Mouse (Mus musculus): ENCODE measurements around the gene Hist1h4d. TPM values are rescaled to one million over a fixed set of nuclear protein-coding genes. Genes with fewer than 3 reads are reported as not detected.
"Not testable (repeated sequence)": the region's sequence is repeated elsewhere in the genome, so short reads cannot be mapped to it uniquely, and the experiment has no call there.

Gene Hist1h4d
- polyA plus RNA-seq, 1 experiment from 2014 or later = 109 TPM

- Histone ChIP-seq H3K9ac (replicated peaks) (peak within 1 kb of the TSS; percentile 72), H3K36me3 (no peaks in the 10 kb centered on the region), H3K4me1 (peaks cover 20% of the 10 kb centered on the region), H3K4me3 (peak within 1 kb of the TSS; percentile 45), H3K9me3 (no peaks in the 10 kb centered on the region), H3K27me3 (no peaks in the 10 kb centered on the region), H3K27ac (replicated peaks) (peak within 1 kb of the TSS; percentile 96), H3K4me2 (replicated peaks) (peak within 1 kb of the TSS; percentile 68)
- ATAC-seq (ENCODE audit: low FRiP score, low read depth) = peak; percentile 91
- 0% methylated on average over 18 of the region's 18 CpGs for WGBS
Observed at GRCm38 (mm10) chr13:23571022-23571503, 10.3 kb upstream of the Hist1h4d start, which contains the start of the genes Hist1h2ae and Hist1h2bg. Gene Hist1h2ae (minus strand): TSS chr13:23571220. Gene Hist1h2bg (plus strand): TSS chr13:23571396.

GRCm38 (mm10) chr13:23571504-23572217, 9.7 kb upstream of the Hist1h4d start:
- H3K36me3 ChIP-seq; H3K27me3 ChIP-seq; ATAC-seq (ENCODE audit: low FRiP score, low read depth); H3K9me3 ChIP-seq: not testable (repeated sequence)
- H3K4me1 ChIP-seq = peaks cover 26% of the 10 kb centered on the region
- peak overlapping the region; percentile 96 for H3K27ac ChIP-seq (replicated peaks)
- peak overlapping the region; percentile 72 for H3K9ac ChIP-seq (replicated peaks)
- H3K4me2 ChIP-seq (replicated peaks) = peak overlapping the region; percentile 68
- WGBS = under 1% methylated on average over 17 of the region's 34 CpGs
- peak overlapping the region; percentile 45 for H3K4me3 ChIP-seq

- H3K36me3 ChIP-seq = no peaks in the 10 kb centered on the region
- H3K4me3 ChIP-seq = peak overlapping the region; percentile 45
- no peak for ATAC-seq (ENCODE audit: low FRiP score, low read depth)
- 35% methylated on average over 2 of the region's 2 CpGs for WGBS
- H3K27ac ChIP-seq (replicated peaks) = peak overlapping the region; percentile 96
- peaks cover 32% of the 10 kb centered on the region for H3K4me1 ChIP-seq
- H3K27me3 ChIP-seq = no peaks in the 10 kb centered on the region
- no peaks in the 10 kb centered on the region for H3K9me3 ChIP-seq
- peak overlapping the region; percentile 72 for H3K9ac ChIP-seq (replicated peaks)
- peak overlapping the region; percentile 68 for H3K4me2 ChIP-seq (replicated peaks)
Observed at GRCm38 (mm10) chr13:23572218-23573033, 9.0 kb upstream of the Hist1h4d start.

GRCm38 (mm10) chr13:23573034-23573897, 8.1 kb upstream of the Hist1h4d start:
- peaks cover 32% of the 10 kb centered on the region for H3K4me1 ChIP-seq
- WGBS = 9% methylated on average over 20 of the region's 20 CpGs
- peak overlapping the region; percentile 16; the same call in 1 of the 2 replicates for H3K9ac ChIP-seq (replicated peaks)
- ATAC-seq (ENCODE audit: low FRiP score, low read depth); H3K27me3 ChIP-seq; H3K9me3 ChIP-seq; H3K36me3 ChIP-seq: not testable (repeated sequence)
- peak overlapping the region; percentile 45 for H3K4me3 ChIP-seq
- peak overlapping the region; percentile 68 for H3K4me2 ChIP-seq (replicated peaks)
- H3K27ac ChIP-seq (replicated peaks) = peak overlapping the region; percentile 96

GRCm38 (mm10) chr13:23573898-23574524, 7.4 kb upstream of the Hist1h4d start, which contains the start of the genes Hist1h2bf and Hist1h2ad:
Gene Hist1h2bf (minus strand): TSS chr13:23574196.
Gene Hist1h2ad (plus strand): TSS chr13:23574381.
- Histone ChIP-seq H3K4me3 (peak within 1 kb of the TSS; percentile 47), H3K4me1 (peaks cover 32% of the 10 kb centered on the region), H3K9ac (replicated peaks) (peak within 1 kb of the TSS; percentile 46; the same call in 1 of the 2 replicates), H3K4me2 (replicated peaks) (peak within 1 kb of the TSS; percentile 68), H3K27ac (replicated peaks) (peak within 1 kb of the TSS; percentile 87)
- peak; percentile 89 for ATAC-seq (ENCODE audit: low FRiP score, low read depth)
- not testable (repeated sequence) for H3K27me3 ChIP-seq, H3K36me3 ChIP-seq, H3K9me3 ChIP-seq
- WGBS = under 1% methylated on average over 42 of the region's 42 CpGs

GRCm38 (mm10) chr13:23574546-23575170, 6.7 kb upstream of the Hist1h4d start:
- Histone ChIP-seq H3K4me2 (replicated peaks) (peak overlapping the region; percentile 68), H3K27ac (replicated peaks) (peak overlapping the region; percentile 87), H3K4me3 (peak overlapping the region; percentile 47), H3K4me1 (peaks cover 32% of the 10 kb centered on the region), H3K9ac (replicated peaks) (0 out of 2 replicates have a peak overlapping the region, but pooled peaks have one; percentile 46)
- H3K9me3 ChIP-seq; ATAC-seq (ENCODE audit: low FRiP score, low read depth); H3K36me3 ChIP-seq; H3K27me3 ChIP-seq: not testable (repeated sequence)
- under 1% methylated on average over 10 of the region's 39 CpGs for WGBS

- H3K27ac ChIP-seq (replicated peaks) = peak within 1 kb of the TSS; percentile 87
- ATAC-seq (ENCODE audit: low FRiP score, low read depth) = peak; percentile 59
- under 1% methylated on average over 18 of the region's 18 CpGs for WGBS
Observed at GRCm38 (mm10) chr13:23575271-23575851, 6.0 kb upstream of the Hist1h4d start, which contains the start of gene Hist1h3d. Gene Hist1h3d (plus strand): TSS chr13:23575763.

GRCm38 (mm10) chr13:23575864-23576313, 5.5 kb upstream of the Hist1h4d start:
- ATAC-seq (ENCODE audit: low FRiP score, low read depth); H3K9me3 ChIP-seq; H3K27me3 ChIP-seq; H3K36me3 ChIP-seq: not testable (repeated sequence)
- Histone ChIP-seq H3K4me3 (peak overlapping the region; percentile 47), H3K4me2 (replicated peaks) (peak overlapping the region; percentile 66), H3K27ac (replicated peaks) (peak overlapping the region; percentile 80), H3K4me1 (peaks cover 29% of the 10 kb centered on the region), H3K9ac (replicated peaks) (peak overlapping the region; percentile 75)
- under 1% methylated on average over 9 of the region's 40 CpGs for WGBS

More at GRCm38 (mm10) chr13:23575271-23575851, 6.0 kb upstream of the Hist1h4d start, which contains the start of gene Hist1h3d:
- Histone ChIP-seq H3K4me1 (peaks cover 29% of the 10 kb centered on the region), H3K27me3 (no peaks in the 10 kb centered on the region), H3K9me3 (no peaks in the 10 kb centered on the region), H3K9ac (replicated peaks) (peak within 1 kb of the TSS; percentile 75), H3K4me2 (replicated peaks) (peak within 1 kb of the TSS; percentile 66), H3K36me3 (no peaks in the 10 kb centered on the region), H3K4me3 (peak within 1 kb of the TSS; percentile 47)

- peaks cover 29% of the 10 kb centered on the region for H3K4me1 ChIP-seq
- WGBS = 2% methylated on average over 7 of the region's 7 CpGs
Observed at GRCm38 (mm10) chr13:23576351-23576881, 5.0 kb upstream of the Hist1h4d start.

More at GRCm38 (mm10) chr13:23576351-23576881, 5.0 kb upstream of the Hist1h4d start:
- Histone ChIP-seq H3K9me3 (no peaks in the 10 kb centered on the region), H3K27ac (replicated peaks) (peak overlapping the region; percentile 80), H3K4me3 (peak overlapping the region; percentile 47), H3K9ac (replicated peaks) (peak overlapping the region; percentile 75), H3K4me2 (replicated peaks) (peak overlapping the region; percentile 66), H3K36me3 (no peaks in the 10 kb centered on the region), H3K27me3 (no peaks in the 10 kb centered on the region)
- ATAC-seq (ENCODE audit: low FRiP score, low read depth) = no peak
